Mouse (Mus musculus) heart, adult 2 months (tissue): ENCODE data around the gene 3110021N24Rik.

Experiments used
- CTCF ChIP-seq: fragments of 200-600 bp; IDR thresholded peaks from 2 replicates; pipeline ENCODE4 v1.8.1; 2022; ENCODE audit warnings: antibody characterized with exemption, mild to moderate bottlenecking, moderate library complexity
- EP300 ChIP-seq: fragments of 200-500 bp; IDR thresholded peaks from 2 replicates; pipeline ENCODE4 v1.6.1; 2011; ENCODE audit warnings: low read depth, low read length, control low read depth; ENCODE audit not compliant: insufficient read depth
- POLR2A ChIP-seq: fragments of 200-500 bp; IDR thresholded peaks from 2 replicates; pipeline ENCODE4 v1.6.1; 2011; ENCODE audit warnings: mild to moderate bottlenecking, low read depth, low read length, control low read depth; ENCODE audit not compliant: insufficient read depth

GRCm38 (mm10) chr4:108691469-108691868, 28.0 kb upstream of the 3110021N24Rik start:
- TF ChIP-seq CTCF (no peak), EP300 (no peak), POLR2A (no peak)
